Mouse (Mus musculus) C2C12 (cell line): ENCODE results near the gene Armc8.

Source experiments
- MYOG ChIP-seq: IDR thresholded peaks from one replicate; pipeline ENCODE4 v1.6.1; 2011; ENCODE audit not compliant: control insufficient read depth, insufficient read length; ENCODE audit errors: extremely low read depth
- USF1 ChIP-seq: IDR thresholded peaks from one replicate; pipeline ENCODE4 v1.6.1; 2011; ENCODE audit warnings: low read depth, mild to moderate bottlenecking, control low read depth, moderate library complexity

- TF ChIP-seq USF1 (no peak), MYOG (no peak)
Observed at GRCm38 (mm10) chr9:99469681-99470273, 98.9 kb downstream of the Armc8 start.
